Mouse (Mus musculus) E14TG2a.4 (cell line): ENCODE measurements at regions not wholly inside any gene's neighbourhood (a gene's known extent, or its start where the extent isn't known, plus 50 kb on each side); places are given as distances from the start of the nearest gene placed in this dataset.

Experiments
- CTCF ChIP-seq: conservative IDR thresholded peaks from 2 replicates; pipeline ENCODE4 v1.5.1; 2014; ENCODE audit warnings: low read length
- NANOG ChIP-seq: IDR thresholded peaks from 2 replicates; pipeline ENCODE4 v1.6.1; 2014; ENCODE audit warnings: borderline replicate concordance, low read length, mixed read lengths

DNA sequence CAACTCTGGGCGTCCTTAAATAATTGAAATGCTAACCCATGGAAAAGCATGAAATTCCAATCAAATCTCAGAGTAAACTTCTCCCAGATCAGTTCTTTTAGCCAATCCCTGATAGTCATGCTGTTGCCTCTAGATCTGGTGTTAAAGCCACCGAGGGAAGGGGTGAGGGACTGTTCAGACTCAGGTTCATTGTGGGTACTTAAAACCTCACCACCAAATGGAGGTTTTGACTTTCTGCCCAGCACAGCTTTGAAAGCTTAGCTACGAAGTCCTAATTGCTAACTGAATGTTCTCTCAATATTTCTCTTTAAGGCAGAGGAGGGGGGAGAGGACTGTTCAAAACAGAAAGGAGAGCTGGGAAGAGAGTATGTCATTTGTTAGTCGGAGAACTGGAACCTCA, 517.9 kb upstream of the Sox9 start:
- TF ChIP-seq CTCF (no peak), NANOG (no peak)
